Mouse (Mus musculus) midbrain, embryonic 12.5 days (tissue): Measurements from ENCODE around the gene Tspan9. TPM values are rescaled to one million over a fixed set of nuclear protein-coding genes. Genes with fewer than 3 reads are reported as not detected.

ENCODE experiments used
- ATAC-seq: fragments of 200-750 bp; cut with Nextera tagmentation; 2 replicates; pipeline ENCODE4 v1.8.0; 2017; ENCODE audit warnings: low read depth, moderate TSS enrichment, moderate library complexity; ENCODE audit not compliant: low FRiP score
- H3K27ac ChIP-seq: fragments of 300-500 bp; sonication (generic); replicated peaks from 2 replicates; pipeline ENCODE4 v1.5.1; 2016; ENCODE audit warnings: mild to moderate bottlenecking
- H3K27me3 ChIP-seq: fragments of 300-500 bp; sonication (generic); 2 replicates; pipeline ENCODE4 v1.6.1; 2016; ENCODE audit warnings: mild to moderate bottlenecking
- H3K36me3 ChIP-seq: fragments of 300-500 bp; sonication (generic); 2 replicates; pipeline ENCODE4 v1.6.1; 2016
- H3K4me1 ChIP-seq: fragments of 300-500 bp; sonication (generic); 2 replicates; pipeline ENCODE4 v1.6.1; 2016
- H3K4me2 ChIP-seq: fragments of 300-500 bp; sonication (generic); replicated peaks from 2 replicates; pipeline ENCODE4 v1.6.1; 2016; ENCODE audit warnings: mild to moderate bottlenecking, moderate library complexity
- H3K4me3 ChIP-seq: fragments of 300-500 bp; sonication (generic); 2 replicates; pipeline ENCODE4 v1.5.1; 2016; ENCODE audit warnings: mild to moderate bottlenecking
- H3K9ac ChIP-seq: fragments of 300-500 bp; sonication (generic); replicated peaks from 2 replicates; pipeline ENCODE4 v1.6.1; 2016; ENCODE audit warnings: mild to moderate bottlenecking, moderate library complexity
- H3K9me3 ChIP-seq: fragments of 300-500 bp; sonication (generic); 2 replicates; pipeline ENCODE4 v1.6.1; 2016; ENCODE audit warnings: mild to moderate bottlenecking
- WGBS: fragments of 180-500 bp; shearing (Covaris S2); methylation state at CpG from one replicate; pipeline ENCODE4 v1.1.7; 2016; 5-methylcytosine and 5-hydroxymethylcytosine counted together
- polyA plus RNA-seq: library from polyadenylated mRNA; unstranded; fragments of >200 nt; fragmentation: Nextera tagmentation; extraction: Ambion mirVana; gene quantifications from 2 replicates; pipeline ENCODE4 v1.2.1, GENCODE M21; 2016

Gene Tspan9
- polyA plus RNA-seq, 1 experiment from 2014 or later: 39.0 TPM

GRCm38 (mm10) chr6:128019119-128019518 is 124.3 kb downstream of the Tspan9 start:
- no peak overlapping the region for H3K27ac ChIP-seq
- no peak for ATAC-seq

GRCm38 (mm10) chr6:128015304-128015703 is 128.1 kb downstream of the Tspan9 start:
- Histone ChIP-seq H3K4me2 (no peak overlapping the region), H3K27ac (no peak overlapping the region), H3K9me3 (no peaks in the 10 kb centered on the region), H3K4me3 (no peak overlapping the region), H3K9ac (no peak overlapping the region), H3K4me1 (peaks cover 24% of the 10 kb centered on the region), H3K36me3 (no peaks in the 10 kb centered on the region), H3K27me3 (peaks cover 4% of the 10 kb centered on the region; the same call in 1 of the 2 replicates)
- no peak for ATAC-seq
- 85% methylated on average over 7 of the region's 7 CpGs for WGBS

More at GRCm38 (mm10) chr6:128019119-128019518, 124.3 kb downstream of the Tspan9 start:
- Histone ChIP-seq H3K36me3 (no peaks in the 10 kb centered on the region), H3K9me3 (no peaks in the 10 kb centered on the region), H3K4me1 (peaks cover 37% of the 10 kb centered on the region), H3K4me3 (no peak overlapping the region), H3K4me2 (no peak overlapping the region), H3K9ac (no peak overlapping the region), H3K27me3 (peaks cover 3% of the 10 kb centered on the region; the same call in 1 of the 2 replicates)
- 92% methylated on average over 7 of the region's 7 CpGs for WGBS

DNA sequence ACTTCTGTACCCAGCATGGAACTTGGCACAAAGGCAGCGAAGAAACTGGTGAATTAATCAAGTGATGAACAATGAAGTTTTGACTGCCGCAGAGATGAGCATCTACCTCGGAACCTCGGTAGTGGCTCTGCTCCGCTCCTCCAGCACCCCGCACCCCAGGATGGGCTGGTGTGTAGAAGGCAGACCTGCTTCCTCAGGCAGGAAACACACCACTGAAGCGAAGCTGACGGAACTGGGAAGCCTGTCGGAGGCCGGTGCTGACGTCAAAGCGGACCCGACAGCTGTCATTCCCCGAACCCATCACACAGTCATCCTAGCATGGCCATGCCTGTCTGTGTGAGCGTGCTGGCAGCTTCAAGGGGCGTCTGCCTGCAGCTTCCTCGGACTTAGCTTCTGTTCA is 131.6 kb downstream of the Tspan9 start:
- Histone ChIP-seq H3K4me1 (peaks cover 20% of the 10 kb centered on the region), H3K4me2 (no peak overlapping the region), H3K9me3 (no peaks in the 10 kb centered on the region), H3K36me3 (no peaks in the 10 kb centered on the region), H3K4me3 (no peak overlapping the region), H3K27ac (no peak overlapping the region), H3K27me3 (peaks cover 4% of the 10 kb centered on the region; the same call in 1 of the 2 replicates), H3K9ac (no peak overlapping the region)
- ATAC-seq: no peak
- WGBS: 79% methylated on average over 17 of the region's 17 CpGs

GRCm38 (mm10) chr6:128011071-128011477 is 132.3 kb downstream of the Tspan9 start:
- WGBS: 79% methylated on average over 13 of the region's 13 CpGs
- peaks cover 20% of the 10 kb centered on the region for H3K4me1 ChIP-seq
- no peaks in the 10 kb centered on the region for H3K36me3 ChIP-seq
- H3K4me3 ChIP-seq: no peak overlapping the region
- H3K9me3 ChIP-seq: no peaks in the 10 kb centered on the region
- ATAC-seq: no peak
- H3K27me3 ChIP-seq: peaks cover 4% of the 10 kb centered on the region; the same call in 1 of the 2 replicates
- H3K9ac ChIP-seq: no peak overlapping the region
- H3K27ac ChIP-seq: no peak overlapping the region
- no peak overlapping the region for H3K4me2 ChIP-seq

DNA sequence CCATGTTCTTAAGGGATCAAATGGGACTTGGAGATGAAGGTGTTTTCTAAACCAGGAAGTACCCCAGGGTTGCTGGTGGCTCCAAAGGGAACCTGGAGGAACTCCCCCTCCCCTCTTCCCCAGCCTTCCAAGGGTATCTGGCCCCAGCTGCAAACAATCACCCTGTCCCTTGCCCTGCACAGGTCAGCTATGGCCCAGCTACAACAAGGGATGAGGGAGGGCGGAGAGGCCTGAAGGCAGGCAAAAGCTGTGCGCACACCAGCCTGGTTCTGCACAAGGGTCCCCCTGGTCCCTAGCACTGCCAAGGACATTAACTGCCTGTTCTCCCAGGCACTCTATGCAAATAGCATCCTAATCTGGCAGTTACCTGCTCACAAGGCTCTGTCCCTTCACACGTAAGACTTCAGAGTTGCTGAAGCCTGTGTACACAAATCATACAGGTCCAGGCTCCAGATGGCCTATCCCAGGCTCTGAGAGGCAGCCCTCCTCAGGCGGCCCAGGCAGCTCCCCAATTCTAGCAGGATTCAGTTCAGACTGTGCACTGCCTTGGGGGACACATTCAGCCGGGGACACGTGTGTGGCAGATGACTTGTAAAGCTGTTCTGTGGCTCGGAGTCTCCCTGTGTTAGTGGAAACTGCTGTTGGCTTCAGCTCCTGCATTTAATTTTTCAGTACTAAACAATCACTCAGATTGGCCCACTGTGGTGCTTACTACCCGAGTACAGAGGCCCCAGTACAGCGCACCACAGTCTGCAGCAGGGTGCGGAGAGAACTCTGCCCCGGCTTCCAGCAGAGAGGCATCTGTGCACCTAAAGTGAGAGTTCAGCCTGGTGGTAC is 133.0 kb downstream of the Tspan9 start:
- Histone ChIP-seq H3K9me3 (no peaks in the 10 kb centered on the region), H3K4me2 (no peak overlapping the region), H3K9ac (no peak overlapping the region), H3K4me1 (peaks cover 21% of the 10 kb centered on the region), H3K27me3 (peaks cover 4% of the 10 kb centered on the region; the same call in 1 of the 2 replicates), H3K4me3 (no peak overlapping the region), H3K36me3 (no peaks in the 10 kb centered on the region), H3K27ac (0 out of 2 replicates have a peak overlapping the region, but pooled peaks have one; percentile 7)
- 63% methylated on average over 11 of the region's 11 CpGs for WGBS
- no peak for ATAC-seq

DNA sequence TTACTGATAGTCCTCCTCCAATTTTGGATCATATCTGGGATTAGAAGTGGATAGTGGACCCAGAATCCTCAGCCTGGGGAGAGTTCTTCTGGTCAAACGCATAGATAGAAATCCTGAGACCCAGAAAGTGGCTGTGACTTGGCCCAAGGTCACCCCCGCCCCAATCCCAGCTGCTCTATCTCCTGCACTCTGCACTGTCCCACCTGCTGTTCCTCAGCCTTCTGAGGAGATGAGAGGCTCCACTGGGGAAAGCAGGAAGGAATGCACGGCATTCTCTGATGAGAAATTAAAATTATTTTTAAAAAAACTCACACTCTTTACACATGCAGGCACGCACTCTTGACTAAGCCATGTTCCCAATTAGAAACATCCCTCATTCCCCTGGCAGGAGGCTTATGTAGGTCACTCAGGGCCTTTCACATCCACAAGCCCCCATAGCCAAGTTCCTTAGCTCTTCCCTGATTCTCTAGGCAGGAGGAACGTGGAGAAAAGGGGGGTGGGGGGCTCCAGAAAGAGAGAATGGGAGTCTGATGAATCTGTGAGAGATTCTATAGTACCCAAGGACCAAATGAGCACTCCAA is 135.3 kb downstream of the Tspan9 start:
- no peaks in the 10 kb centered on the region for H3K36me3 ChIP-seq
- no peak overlapping the region for H3K4me2 ChIP-seq
- no peak for ATAC-seq
- H3K27ac ChIP-seq: no peak overlapping the region
- peaks cover 28% of the 10 kb centered on the region for H3K4me1 ChIP-seq
- no peaks in the 10 kb centered on the region for H3K9me3 ChIP-seq
- 74% methylated on average over 5 of the region's 5 CpGs for WGBS
- H3K9ac ChIP-seq: no peak overlapping the region
- H3K27me3 ChIP-seq: peaks cover 4% of the 10 kb centered on the region; the same call in 1 of the 2 replicates
- H3K4me3 ChIP-seq: no peak overlapping the region

DNA sequence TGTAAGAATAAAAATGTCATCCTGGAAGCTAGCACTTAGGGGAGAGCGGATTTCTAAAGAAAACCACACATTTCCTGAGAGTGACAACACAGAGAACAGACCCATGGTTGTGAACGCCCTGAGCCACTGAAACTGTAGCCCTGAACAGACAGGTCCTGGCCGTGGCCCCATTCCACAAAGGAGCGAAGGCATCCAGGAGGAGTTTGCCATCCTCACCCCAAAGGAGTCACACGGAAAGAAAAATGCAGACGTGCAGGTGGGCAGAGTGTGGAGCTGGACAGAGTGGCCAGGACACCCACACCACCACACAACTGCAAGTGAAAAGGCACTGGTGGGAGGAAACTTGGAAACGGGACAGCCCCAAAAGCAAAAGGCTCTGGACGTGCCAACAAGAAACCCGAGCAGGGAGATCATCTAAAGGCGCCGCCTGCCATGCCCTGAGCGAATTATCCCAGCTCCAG is 136.1 kb downstream of the Tspan9 start:
- H3K4me1 ChIP-seq: peaks cover 35% of the 10 kb centered on the region
- ATAC-seq: no peak
- no peaks in the 10 kb centered on the region for H3K9me3 ChIP-seq
- no peak overlapping the region for H3K4me3 ChIP-seq
- H3K27me3 ChIP-seq: peaks cover 4% of the 10 kb centered on the region; the same call in 1 of the 2 replicates
- H3K4me2 ChIP-seq: no peak overlapping the region
- H3K9ac ChIP-seq: no peak overlapping the region
- H3K36me3 ChIP-seq: no peaks in the 10 kb centered on the region
- WGBS: 85% methylated on average over 12 of the region's 12 CpGs
- H3K27ac ChIP-seq: no peak overlapping the region

- H3K27ac ChIP-seq: no peak overlapping the region
Measured at GRCm38 (mm10) chr6:128006156-128006555, 137.2 kb downstream of the Tspan9 start.

DNA sequence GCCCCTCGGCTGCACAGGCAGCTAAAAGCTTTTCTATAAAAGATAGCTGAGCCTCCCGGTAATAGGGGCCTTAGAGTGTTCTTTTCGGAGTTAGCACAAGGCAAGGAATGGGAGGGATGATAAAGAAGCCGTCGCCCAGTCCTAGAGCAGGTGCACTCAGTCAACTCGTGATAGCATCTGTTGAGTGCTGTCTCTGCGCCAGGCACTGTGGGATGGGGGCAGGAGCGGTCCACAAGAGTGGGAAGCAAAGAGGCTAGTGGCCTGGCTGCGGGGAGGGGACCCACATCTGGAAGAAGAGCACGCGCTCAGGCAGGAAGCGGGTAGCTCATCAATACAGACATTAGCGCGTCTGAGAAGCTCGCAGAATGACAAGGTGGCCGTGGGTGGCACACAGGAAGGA is 138.8 kb downstream of the Tspan9 start:
- Histone ChIP-seq H3K4me3 (no peak overlapping the region), H3K36me3 (no peaks in the 10 kb centered on the region), H3K4me2 (no peak overlapping the region), H3K9ac (no peak overlapping the region), H3K27me3 (no peaks in the 10 kb centered on the region), H3K9me3 (no peaks in the 10 kb centered on the region), H3K27ac (no peak overlapping the region; the same call in 1 of the 2 replicates), H3K4me1 (peaks cover 23% of the 10 kb centered on the region)
- WGBS: 77% methylated on average over 16 of the region's 16 CpGs
- no peak for ATAC-seq

More at GRCm38 (mm10) chr6:128006156-128006555, 137.2 kb downstream of the Tspan9 start:
- Histone ChIP-seq H3K4me3 (no peak overlapping the region), H3K9me3 (no peaks in the 10 kb centered on the region), H3K36me3 (no peaks in the 10 kb centered on the region), H3K27me3 (no peaks in the 10 kb centered on the region), H3K4me1 (peaks cover 32% of the 10 kb centered on the region), H3K9ac (no peak overlapping the region), H3K4me2 (no peak overlapping the region)
- 61% methylated on average over 8 of the region's 8 CpGs for WGBS
- no peak for ATAC-seq

DNA sequence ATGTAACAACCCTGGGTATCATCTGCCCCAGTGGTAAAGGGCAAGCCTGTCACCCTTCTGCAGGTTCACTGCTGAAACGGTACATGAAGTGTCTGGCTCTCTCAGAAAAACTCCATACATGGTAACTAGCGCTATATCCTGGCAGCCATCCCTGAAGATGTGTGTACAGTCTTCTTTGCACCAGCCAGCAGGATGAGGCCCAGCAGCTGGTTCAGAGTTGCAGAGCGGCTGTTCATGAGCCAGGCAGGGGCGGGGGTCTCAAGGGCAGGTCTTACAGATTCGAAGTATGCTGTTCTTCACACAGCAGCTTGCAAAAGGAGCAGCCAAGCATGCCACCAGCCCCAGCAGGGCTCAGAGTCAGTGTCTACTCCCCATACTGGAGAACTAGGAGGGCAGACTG is 139.9 kb downstream of the Tspan9 start:
- ATAC-seq: no peak

DNA sequence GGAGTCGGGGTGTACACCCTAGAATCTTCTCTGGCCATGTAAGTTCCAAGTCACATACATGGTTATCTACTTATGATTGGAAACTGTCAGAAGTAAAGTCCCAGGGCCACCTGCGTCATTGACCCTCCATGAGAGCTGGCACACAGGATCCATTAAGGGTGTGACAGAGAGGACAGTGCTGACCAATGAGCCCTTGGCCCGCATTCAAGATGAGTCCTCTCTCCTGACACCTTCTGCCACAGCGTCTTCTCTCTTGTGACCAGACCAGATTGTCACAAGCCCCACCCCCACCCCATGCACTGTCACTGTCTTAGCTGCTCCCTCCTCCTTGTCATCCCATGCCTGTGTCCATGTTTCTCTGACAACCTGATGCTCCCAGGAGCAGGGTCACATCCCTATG is 140.7 kb downstream of the Tspan9 start:
- no peak for ATAC-seq
- H3K9me3 ChIP-seq: no peaks in the 10 kb centered on the region
- no peaks in the 10 kb centered on the region for H3K27me3 ChIP-seq
- WGBS: 85% methylated on average over 4 of the region's 4 CpGs
- no peaks in the 10 kb centered on the region for H3K36me3 ChIP-seq
- no peak overlapping the region for H3K27ac ChIP-seq
- H3K9ac ChIP-seq: no peak overlapping the region
- H3K4me2 ChIP-seq: no peak overlapping the region
- no peak overlapping the region for H3K4me3 ChIP-seq
- H3K4me1 ChIP-seq: peaks cover 23% of the 10 kb centered on the region

More for the DNA sequence above, 139.9 kb downstream of the Tspan9 start:
- H3K27me3 ChIP-seq: no peaks in the 10 kb centered on the region
- 66% methylated on average over 5 of the region's 5 CpGs for WGBS
- no peak overlapping the region for H3K4me3 ChIP-seq
- H3K9me3 ChIP-seq: no peaks in the 10 kb centered on the region
- H3K4me1 ChIP-seq: peaks cover 23% of the 10 kb centered on the region
- H3K9ac ChIP-seq: no peak overlapping the region
- no peak overlapping the region for H3K27ac ChIP-seq
- no peak overlapping the region for H3K4me2 ChIP-seq
- no peaks in the 10 kb centered on the region for H3K36me3 ChIP-seq

DNA sequence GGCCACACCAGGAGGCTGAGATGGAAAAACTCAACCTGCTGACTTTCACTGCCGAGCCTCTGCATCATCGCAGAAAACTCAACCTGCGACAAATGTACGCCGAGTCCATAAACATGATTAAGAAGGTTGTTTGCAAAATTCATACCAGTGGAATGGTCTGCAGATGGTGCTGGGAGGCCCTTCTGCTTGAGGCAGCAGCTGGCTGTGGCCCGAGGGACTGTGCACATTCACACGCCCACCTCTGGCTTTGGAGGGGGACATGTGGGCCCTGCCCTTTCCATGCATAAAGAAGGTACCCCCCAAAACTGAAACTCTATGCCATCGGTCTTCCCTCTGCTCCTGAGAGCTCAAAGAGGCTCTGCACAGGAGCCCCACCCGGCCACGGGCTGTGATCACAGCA is 141.3 kb downstream of the Tspan9 start:
- H3K36me3 ChIP-seq: no peaks in the 10 kb centered on the region
- no peak overlapping the region for H3K4me3 ChIP-seq
- H3K27me3 ChIP-seq: no peaks in the 10 kb centered on the region
- ATAC-seq: no peak; the same call in 1 of the 2 replicates
- H3K4me2 ChIP-seq: no peak overlapping the region
- WGBS: 62% methylated on average over 10 of the region's 10 CpGs
- no peaks in the 10 kb centered on the region for H3K9me3 ChIP-seq
- H3K9ac ChIP-seq: no peak overlapping the region
- no peak overlapping the region for H3K27ac ChIP-seq
- H3K4me1 ChIP-seq: peaks cover 23% of the 10 kb centered on the region
